In genomic region chr12:33379624-33380445, GRCm38 (mm10) we compare ENCODE assay signal across 8 mouse cellular contexts. TPM values are rescaled to one million over a fixed set of nuclear protein-coding genes. Genes with fewer than 3 reads are reported as not detected.
DNase-seq lines count a peak whose midpoint lies in the region; ATAC-seq and TF ChIP-seq lines count a peak whose summit lies in the region.

No protein-coding gene starts in this region.

- H3K9ac ChIP-seq in heart, embryonic 11.5 days (ENCODE audit: low read depth, low read length) = no peak overlapping the region
- H3K9ac ChIP-seq in kidney, embryonic 16.5 days (replicated peaks; ENCODE audit: low read length) = peak overlapping the region; percentile 15; the same call in 1 of the 2 replicates
- peak overlapping the region; percentile 50; the same call in 1 of the 2 replicates for H3K9ac ChIP-seq in liver, adult 2 months (ENCODE audit: low read depth, low read length)

- no peaks in the 10 kb centered on the region for H3K9me3 ChIP-seq in erythroblast, embryonic 14.5 days (ENCODE audit: control insufficient read depth, low read length)
- no peaks in the 10 kb centered on the region for H3K9me3 ChIP-seq in heart, embryonic 11.5 days (replicated peaks; ENCODE audit: control insufficient read depth, low read length)
- no peaks in the 10 kb centered on the region for H3K9me3 ChIP-seq in kidney, embryonic 16.5 days (ENCODE audit: low read length)

- H3K79me3 ChIP-seq in C2C12 (ENCODE audit: low read depth) = no peaks in the 10 kb centered on the region

- WGBS in heart, embryonic 11.5 days (ENCODE audit: insufficient replicate concordance) = 17% methylated on average over 22 of the region's 22 CpGs
- 18% methylated on average over 22 of the region's 22 CpGs for whole genome bisulfite sequencing in kidney, embryonic 16.5 days
- 20% methylated on average over 22 of the region's 22 CpGs for WGBS in liver, adult 2 months

- peak; percentile 86 for DNase-seq in brain, adult 2 months (ENCODE audit: low read depth, low spot score)
- DNase-seq in liver, adult 2 months (ENCODE audit: extremely low read depth, low read depth, low spot score) = peak; percentile 84
- DNase-seq in splenic B cell, adult 2 months (ENCODE audit: low read depth, low spot score) = peak; percentile 81

- no peaks in the 10 kb centered on the region for H3K79me2 ChIP-seq in C2C12 (ENCODE audit: control insufficient read depth, insufficient read depth)
- no peaks in the 10 kb centered on the region for H3K79me2 ChIP-seq in liver, adult 2 months (ENCODE audit: control insufficient read depth, insufficient read depth, low read length)
- H3K79me2 ChIP-seq in myocyte (ENCODE audit: control insufficient read depth, insufficient read depth) = no peaks in the 10 kb centered on the region

- no peak for TF ChIP-seq POLR2A in liver, adult 2 months (IDR thresholded peaks at IDR 0.05; ENCODE audit: extremely low read depth, insufficient read depth, low read length)
- TF ChIP-seq POLR2A in myocyte (IDR thresholded peaks at IDR 0.05; ENCODE audit: insufficient read length, low read depth) = no peak

- peaks cover 11% of the 10 kb centered on the region for H3K4me1 ChIP-seq in erythroblast, embryonic 14.5 days (ENCODE audit: control insufficient read depth)
- no peaks in the 10 kb centered on the region for H3K4me1 ChIP-seq in heart, embryonic 11.5 days (ENCODE audit: control insufficient read depth, insufficient read depth, low read length)
- peaks cover 8% of the 10 kb centered on the region; the same call in 1 of the 2 replicates for H3K4me1 ChIP-seq in kidney, embryonic 16.5 days (ENCODE audit: insufficient read depth, low read length)
- peaks cover 3% of the 10 kb centered on the region; the same call in 1 of the 2 replicates for H3K4me1 ChIP-seq in liver, adult 2 months (ENCODE audit: control insufficient read depth, insufficient read depth, low read length)

- peak overlapping the region; percentile 59 for H3K4me2 ChIP-seq in heart, embryonic 11.5 days
- H3K4me2 ChIP-seq in kidney, embryonic 16.5 days (replicated peaks; ENCODE audit: low read depth, low read length) = peak overlapping the region; percentile 50
- peak overlapping the region; percentile 53 for H3K4me2 ChIP-seq in myocyte (ENCODE audit: low read depth)

- no peak overlapping the region for H3K27ac ChIP-seq in heart, embryonic 11.5 days (ENCODE audit: low read depth, low read length)
- H3K27ac ChIP-seq in kidney, embryonic 16.5 days (ENCODE audit: low read length) = no peak overlapping the region
- H3K27ac ChIP-seq in liver, adult 2 months (replicated peaks; ENCODE audit: insufficient read depth, low read depth, low read length) = peak overlapping the region; percentile 40

- H3ac ChIP-seq in C2C12 (ENCODE audit: control insufficient read depth, insufficient read length, low read depth) (no peak overlapping the region), myocyte (ENCODE audit: control insufficient read depth, insufficient read length) (no peak overlapping the region)

- no peak overlapping the region for H3K4me3 ChIP-seq in C2C12 (ENCODE audit: insufficient read depth, poor library complexity, severe bottlenecking)
- H3K4me3 ChIP-seq in erythroblast, embryonic 14.5 days (replicated peaks) = peak overlapping the region; percentile 47
- H3K4me3 ChIP-seq in heart, embryonic 11.5 days (ENCODE audit: low read depth, low read length) = 0 out of 2 replicates have a peak overlapping the region, but pooled peaks have one; percentile 15
- peak overlapping the region; percentile 37 for H3K4me3 ChIP-seq in kidney, embryonic 16.5 days (ENCODE audit: low read length)
- H3K4me3 ChIP-seq in liver, adult 2 months (ENCODE audit: insufficient read depth, low read depth, low read length) = peak overlapping the region; percentile 41
- no peak overlapping the region for H3K4me3 ChIP-seq in myocyte

- TF ChIP-seq CTCF in C2C12 (IDR thresholded peaks at IDR 0.05; ENCODE audit: control insufficient read depth, insufficient read depth, insufficient read length) = peak; percentile 60
- peak; percentile 96 for TF ChIP-seq CTCF in liver, adult 2 months (IDR thresholded peaks at IDR 0.05; ENCODE audit: low read depth, low read length)

- peak; percentile 55 for ATAC-seq in heart, embryonic 11.5 days (replicated peaks; ENCODE audit: insufficient number of reproducible peaks, low FRiP score, low TSS enrichment)
- ATAC-seq in kidney, embryonic 16.5 days (ENCODE audit: low FRiP score, low TSS enrichment) = peak; percentile 89

- H3K27me3 ChIP-seq in C2C12 (ENCODE audit: control insufficient read depth, insufficient read depth, insufficient read length) (peaks cover 9% of the 10 kb centered on the region), myocyte (ENCODE audit: control insufficient read depth, insufficient read depth, insufficient read length) (peaks cover 8% of the 10 kb centered on the region)
- H3K27me3 ChIP-seq in erythroblast, embryonic 14.5 days (ENCODE audit: control insufficient read depth) = no peaks in the 10 kb centered on the region
- H3K27me3 ChIP-seq in heart, embryonic 11.5 days (ENCODE audit: control insufficient read depth, insufficient read depth, low read length) = no peaks in the 10 kb centered on the region; the same call in 1 of the 2 replicates
- H3K27me3 ChIP-seq in kidney, embryonic 16.5 days (ENCODE audit: insufficient read depth, low read length) = no peaks in the 10 kb centered on the region
- no peaks in the 10 kb centered on the region for H3K27me3 ChIP-seq in liver, adult 2 months (ENCODE audit: control insufficient read depth, insufficient read depth, low read length)
- no peaks in the 10 kb centered on the region for H3K27me3 ChIP-seq in splenic B cell, adult 2 months (ENCODE audit: control insufficient read depth, insufficient read depth, low read length, poor library complexity, severe bottlenecking)

- H3K36me3 ChIP-seq in C2C12 (ENCODE audit: control insufficient read depth, insufficient read depth) = no peaks in the 10 kb centered on the region
- no peaks in the 10 kb centered on the region for H3K36me3 ChIP-seq in erythroblast, embryonic 14.5 days (ENCODE audit: control insufficient read depth)
- no peaks in the 10 kb centered on the region for H3K36me3 ChIP-seq in heart, embryonic 11.5 days (ENCODE audit: control insufficient read depth, insufficient read depth, low read length)
- H3K36me3 ChIP-seq in kidney, embryonic 16.5 days (ENCODE audit: insufficient read depth, low read length) = no peaks in the 10 kb centered on the region
- no peaks in the 10 kb centered on the region for H3K36me3 ChIP-seq in liver, adult 2 months (ENCODE audit: control insufficient read depth, insufficient read depth, low read length)
- no peaks in the 10 kb centered on the region for H3K36me3 ChIP-seq in myocyte (ENCODE audit: control insufficient read depth, insufficient read depth)
- H3K36me3 ChIP-seq in splenic B cell, adult 2 months (ENCODE audit: control insufficient read depth, insufficient read depth, low read length, poor library complexity, severe bottlenecking) = no peaks in the 10 kb centered on the region

TF ChIP-seq in C2C12, 6 proteins besides CTCF, POLR2A, EP300 and RAD21:
- TF ChIP-seq MYOD1 (IDR thresholded peaks at IDR 0.05; ENCODE audit: control insufficient read depth, insufficient read length, low read depth) = no peak
- peak; percentile 98 for TF ChIP-seq MAX (IDR thresholded peaks at IDR 0.05)
- TF ChIP-seq USF1 (IDR thresholded peaks at IDR 0.05; ENCODE audit: low read depth) = peak; percentile 91
TF ChIP-seq in C2C12: peak in this region for 2.

TF ChIP-seq in myocyte, 11 proteins besides CTCF, POLR2A, EP300 and RAD21:
- peak; percentile 88 for TF ChIP-seq MAX (IDR thresholded peaks at IDR 0.05; ENCODE audit: low read depth)
- TF ChIP-seq USF1 (IDR thresholded peaks at IDR 0.05; ENCODE audit: low read depth) = peak; percentile 88
- TF ChIP-seq REST (IDR thresholded peaks at IDR 0.05; ENCODE audit: insufficient read depth, insufficient read length) = no peak

RNA-seq across cellular contexts. Expression of gene Efcab10, which starts 14.8 kb away (rescaled TPM):
- polyA plus RNA-seq in C2C12 (2012; fragmentation: generic; extraction: Trizol) (not detected), myocyte (2012; fragmentation: generic; extraction: Trizol) (not detected)
- not detected in 2 replicates for polyA plus RNA-seq in erythroblast, embryonic 14.5 days (2012)
- polyA plus RNA-seq in heart, embryonic 11.5 days (2014; fragmentation: Nextera tagmentation; extraction: Ambion mirVana) = not detected in 2 replicates
- 0.46 and 1.00 TPM in 2 replicates for polyA plus RNA-seq in kidney, embryonic 16.5 days (2015; fragmentation: Nextera tagmentation; extraction: Ambion mirVana)
- not detected in 2 replicates for total RNA-seq in liver, adult 2 months (2014; rRNA removed)
- not detected in 2 replicates for polyA plus RNA-seq in liver, adult 2 months (2012; rRNA removed)

RNA-seq across cellular contexts. Expression of gene Twistnb, which starts 49.6 kb away (rescaled TPM):
- 6.1 TPM for polyA plus RNA-seq in C2C12 (2012; fragmentation: generic; extraction: Trizol)
- polyA plus RNA-seq in erythroblast, embryonic 14.5 days (2012) = 0.54 and 1.5 TPM in 2 replicates
- polyA plus RNA-seq in heart, embryonic 11.5 days (2014; fragmentation: Nextera tagmentation; extraction: Ambion mirVana) = 31.4 and 36.6 TPM in 2 replicates
- 57.6 and 59.5 TPM in 2 replicates for polyA plus RNA-seq in kidney, embryonic 16.5 days (2015; fragmentation: Nextera tagmentation; extraction: Ambion mirVana)
- total RNA-seq in liver, adult 2 months (2014; rRNA removed) = 8.3 and 11.7 TPM in 2 replicates
- 23.8 and 25.9 TPM in 2 replicates for polyA plus RNA-seq in liver, adult 2 months (2012; rRNA removed)
- 8.7 TPM for polyA plus RNA-seq in myocyte (2012; fragmentation: generic; extraction: Trizol)

Comparison
In these comparisons a context has a peak if more than half of its experiments do, and no peak if none do; other contexts are left out.
1. H3K4me3 ChIP-seq: peak in erythroblast, embryonic 14.5 days (single experiment), heart, embryonic 11.5 days (single experiment), kidney, embryonic 16.5 days (single experiment) and liver, adult 2 months (single experiment); none in C2C12 (single experiment) and myocyte (single experiment).
2. Peak in every context shown above with its lines, with median percentiles within 50 percentile points of each other: DNase-seq and H3K4me2 ChIP-seq.